Mouse (Mus musculus): ENCODE data around the gene Slc5a12.
A peak's percentile ranks its signal among the peaks of the same experiment; 100 is the strongest.

Gene Slc5a12

DNA sequence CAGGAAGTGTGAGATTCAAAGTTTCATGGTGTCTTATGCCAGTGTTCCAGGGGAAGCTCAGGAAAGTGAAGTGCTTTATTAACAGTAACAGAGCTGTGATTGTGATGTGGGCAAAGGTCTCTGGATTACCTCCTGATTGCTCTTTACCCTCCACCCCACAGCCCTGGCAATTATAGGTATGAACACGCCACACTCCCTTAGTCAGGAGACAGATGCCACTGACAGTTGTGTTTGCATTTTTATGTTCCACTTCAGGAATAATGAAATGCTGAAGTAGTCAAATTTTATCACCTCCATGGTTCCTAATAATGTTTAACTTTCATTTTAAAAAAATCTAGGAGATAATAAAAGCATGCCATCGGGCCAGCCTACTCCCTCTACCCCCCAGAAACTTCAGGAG lies at the start of gene Slc5a12:
Gene Slc5a12 (plus strand): TSS at position 367 of the 400 bp plus-strand sequence.
- DNase-seq, result peak; percentile 27

DNA sequence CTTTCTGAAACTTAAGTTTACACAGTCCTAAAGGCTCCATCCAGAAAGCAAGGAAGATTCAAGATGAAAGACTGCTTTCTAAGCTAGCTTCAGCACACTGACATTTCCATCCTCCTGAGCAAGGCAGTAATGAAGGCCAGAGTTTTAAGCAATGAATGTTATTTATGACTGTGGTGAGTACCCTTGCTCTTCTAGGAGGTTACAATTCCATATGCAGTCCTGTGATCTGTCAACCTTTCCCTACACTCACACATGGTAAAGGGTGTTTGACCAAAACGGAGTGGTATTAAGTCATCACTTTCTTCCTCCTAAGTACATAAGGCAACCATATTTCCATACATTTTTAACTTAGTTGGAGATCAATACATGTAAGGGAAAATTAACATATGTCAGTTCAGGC lies 41.0 kb upstream of the Slc5a12 start:
- DNase-seq, result no peak

GRCm38 (mm10) chr2:110562621-110563020 lies 34.5 kb upstream of the Slc5a12 start:
- no peak for DNase-seq

DNA sequence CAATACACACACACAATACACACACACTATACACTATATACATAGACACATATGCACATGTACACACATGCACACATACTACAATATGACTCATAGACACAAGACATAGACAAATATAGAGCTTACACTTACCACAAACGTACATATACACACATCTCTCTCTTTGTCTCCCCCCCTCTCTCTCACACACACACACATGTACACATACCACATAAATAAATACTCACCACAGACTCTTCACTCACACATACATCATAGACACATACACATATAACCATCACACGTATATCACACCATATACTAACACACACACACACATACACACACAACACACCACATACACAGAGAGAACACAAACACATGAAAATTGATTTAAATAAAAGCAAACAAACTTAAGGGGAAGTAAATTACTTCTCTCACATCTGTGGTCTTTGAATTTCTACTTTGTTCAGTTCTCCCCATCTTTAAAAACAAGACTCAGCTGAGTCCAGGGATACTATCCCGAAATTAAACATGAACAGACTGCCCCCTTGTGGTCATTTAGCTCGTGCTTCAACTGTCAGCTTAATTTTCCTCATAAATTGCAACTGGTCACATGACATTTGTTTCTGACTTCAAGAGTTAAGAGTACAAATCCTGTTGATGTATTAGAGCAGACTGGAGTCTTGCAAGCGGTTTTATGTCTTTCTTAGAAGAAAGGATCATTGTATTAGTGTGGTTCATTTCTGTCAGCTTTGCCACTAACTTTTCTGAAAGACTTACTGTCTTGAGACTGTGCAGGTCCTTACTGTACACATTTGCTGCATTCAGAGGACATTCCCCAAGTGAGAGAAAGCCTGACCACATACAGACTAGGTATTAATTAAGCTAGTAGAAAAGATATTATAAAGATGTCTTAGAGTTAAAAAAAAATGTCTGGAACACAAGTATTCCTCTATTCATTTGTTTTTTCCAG lies 32.1 kb upstream of the Slc5a12 start:
- peak; percentile 85 for DNase-seq

DNA sequence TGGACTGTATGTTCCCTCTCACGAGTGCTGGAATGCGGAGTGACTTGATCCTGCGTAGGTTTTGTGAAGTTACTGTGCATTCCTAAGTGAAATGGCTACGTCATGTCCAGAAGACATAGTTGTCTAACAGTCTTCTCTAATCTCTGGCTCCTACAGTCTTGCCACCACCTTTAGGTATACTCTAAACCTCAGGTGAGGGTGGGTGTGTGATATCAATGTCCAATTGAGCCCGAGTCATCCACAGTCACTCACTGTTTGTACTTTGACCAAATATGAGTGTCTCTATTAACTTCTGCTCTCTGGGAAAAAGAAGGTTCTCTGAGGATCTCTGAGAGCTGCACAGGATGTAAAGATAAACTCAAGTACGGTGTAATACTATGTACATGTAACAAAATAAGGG lies 10.4 kb upstream of the Slc5a12 start:
- DNase-seq, result no peak

- no peak for DNase-seq
Measured at GRCm38 (mm10) chr2:110590007-110590406, 7.1 kb upstream of the Slc5a12 start.

DNA sequence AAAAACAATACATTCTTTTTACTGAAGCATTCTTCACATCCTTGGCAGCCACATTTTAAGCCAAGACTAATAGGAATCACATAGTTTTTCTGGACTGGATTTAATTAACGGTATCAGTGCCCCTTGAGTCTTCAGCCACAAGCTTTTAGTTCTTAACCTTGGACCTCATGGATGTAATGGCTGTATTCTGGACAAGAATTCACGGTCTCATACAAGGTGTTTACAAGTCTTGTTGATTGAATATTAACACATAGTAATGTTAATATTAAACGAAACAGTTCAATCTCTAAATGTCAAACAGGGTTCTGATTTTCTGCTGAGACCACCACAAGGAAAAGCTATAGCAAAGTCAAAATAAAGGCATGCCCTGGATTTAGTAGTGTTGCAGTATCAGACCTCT lies 4.8 kb upstream of the Slc5a12 start:
- no peak for DNase-seq

DNA sequence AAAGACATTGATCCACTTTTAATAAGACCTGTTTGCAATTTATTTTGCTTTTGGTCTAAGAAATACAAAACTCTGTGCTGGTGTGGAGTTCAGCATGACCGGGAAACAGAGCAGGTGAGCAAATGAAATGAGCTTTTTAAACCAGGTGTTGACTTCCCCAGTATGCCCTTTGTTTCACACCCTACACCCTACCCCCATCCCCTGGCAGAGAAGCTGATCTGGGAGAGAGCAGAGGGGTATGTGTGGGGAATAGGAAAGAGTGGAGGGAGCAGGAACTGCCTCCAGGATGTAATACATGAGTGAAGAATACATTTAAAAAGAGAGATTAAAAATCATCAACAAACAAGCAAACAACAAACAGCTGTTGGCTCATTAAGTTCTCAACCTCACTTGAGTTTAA lies 47.3 kb downstream of the Slc5a12 start:
- DNase-seq, result no peak

GRCm38 (mm10) chr2:110644846-110645245 lies 47.7 kb downstream of the Slc5a12 start:
- no peak for DNase-seq

DNA sequence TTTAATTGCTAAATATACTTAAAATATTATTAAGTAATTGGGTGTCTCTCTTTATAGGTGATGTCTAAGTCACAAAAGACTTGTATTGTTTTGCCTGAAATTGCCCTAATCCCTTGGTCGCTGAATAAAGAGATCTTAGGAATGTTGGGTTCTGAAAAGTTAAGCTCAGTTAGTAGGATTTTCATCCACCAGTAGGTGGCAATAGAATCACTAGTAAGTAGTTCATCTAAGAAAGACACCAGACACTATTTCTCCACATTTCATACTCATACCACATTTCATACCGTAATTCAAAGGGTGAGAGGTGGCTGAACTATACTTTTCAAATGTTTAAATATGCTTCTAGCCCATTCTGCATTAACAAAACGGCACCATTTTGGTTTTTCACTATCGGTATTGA lies 66.2 kb downstream of the Slc5a12 start:
- DNase-seq, result no peak

DNA sequence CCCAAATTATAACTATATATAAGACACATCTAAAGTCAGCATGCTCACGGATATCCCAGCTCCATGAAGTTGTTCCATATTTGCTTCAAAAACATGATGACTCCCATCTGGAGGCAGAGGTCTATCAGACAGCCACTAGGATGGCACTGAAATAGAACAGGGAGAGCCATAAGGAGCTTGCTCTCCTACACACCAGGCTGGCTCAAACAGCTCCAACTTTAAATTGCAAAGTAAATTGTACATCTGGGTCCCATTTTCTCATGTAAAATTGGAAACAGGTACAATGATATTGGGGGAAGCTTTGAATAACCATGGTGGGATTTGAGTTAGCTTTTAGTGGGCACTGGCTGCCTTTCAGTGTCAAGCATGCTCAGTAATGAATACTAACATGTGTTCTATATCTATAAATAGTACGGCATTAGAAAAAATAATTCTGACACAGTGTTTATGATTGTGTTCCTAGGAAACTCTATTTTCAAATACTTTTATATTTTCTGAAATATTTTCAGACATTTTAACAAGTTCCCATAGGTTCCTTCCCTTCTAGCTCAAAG lies 74.0 kb downstream of the Slc5a12 start:
- no peak for DNase-seq
